Mouse (Mus musculus): ENCODE measurements at regions not wholly inside any gene's neighbourhood (a gene's known extent, or its start where the extent isn't known, plus 50 kb on each side); places are given as distances from the start of the nearest gene placed in this dataset.

DNA sequence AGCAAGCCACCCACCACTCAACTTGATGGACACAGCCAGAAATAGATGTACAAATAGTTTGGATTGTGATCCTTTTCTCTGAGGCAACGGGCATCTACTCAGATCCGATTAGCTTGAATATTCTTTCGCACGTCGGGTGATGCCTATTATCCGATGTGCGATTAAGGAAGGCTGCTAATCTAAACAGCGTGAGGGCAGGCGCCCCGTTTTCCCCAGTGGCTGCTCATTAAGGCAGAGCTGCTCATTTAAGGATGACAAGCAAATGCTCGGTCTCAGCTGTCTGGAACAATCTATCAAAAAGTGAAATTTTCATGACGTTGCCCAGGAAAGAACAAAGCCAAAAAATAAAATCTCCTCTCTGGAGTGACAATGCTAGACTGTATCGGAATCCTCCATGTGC lies 348.1 kb upstream of the Tbx3 start:
- H3K4me2 ChIP-seq (ENCODE audit: low read length): no peak overlapping the region
- no peak overlapping the region for H3K27ac ChIP-seq (ENCODE audit: low read depth, low read length)
- DNase-seq (ENCODE audit: low spot score): peak; percentile 51
- H3K9me3 ChIP-seq (replicated peaks; ENCODE audit: control insufficient read depth, low read length): no peaks in the 10 kb centered on the region
- H3K27me3 ChIP-seq (replicated peaks; ENCODE audit: control insufficient read depth, insufficient read depth, low read length): no peaks in the 10 kb centered on the region
- H3K4me1 ChIP-seq (ENCODE audit: control insufficient read depth, insufficient read depth, low read length): no peaks in the 10 kb centered on the region
- H3K9ac ChIP-seq (ENCODE audit: low read length): no peak overlapping the region
- no peak for ATAC-seq
- H3K36me3 ChIP-seq (ENCODE audit: control insufficient read depth, insufficient read depth, low read length): no peaks in the 10 kb centered on the region
- WGBS: 21% methylated on average over 13 of the region's 13 CpGs
- no peak overlapping the region for H3K4me3 ChIP-seq (ENCODE audit: low read depth, low read length)

DNA sequence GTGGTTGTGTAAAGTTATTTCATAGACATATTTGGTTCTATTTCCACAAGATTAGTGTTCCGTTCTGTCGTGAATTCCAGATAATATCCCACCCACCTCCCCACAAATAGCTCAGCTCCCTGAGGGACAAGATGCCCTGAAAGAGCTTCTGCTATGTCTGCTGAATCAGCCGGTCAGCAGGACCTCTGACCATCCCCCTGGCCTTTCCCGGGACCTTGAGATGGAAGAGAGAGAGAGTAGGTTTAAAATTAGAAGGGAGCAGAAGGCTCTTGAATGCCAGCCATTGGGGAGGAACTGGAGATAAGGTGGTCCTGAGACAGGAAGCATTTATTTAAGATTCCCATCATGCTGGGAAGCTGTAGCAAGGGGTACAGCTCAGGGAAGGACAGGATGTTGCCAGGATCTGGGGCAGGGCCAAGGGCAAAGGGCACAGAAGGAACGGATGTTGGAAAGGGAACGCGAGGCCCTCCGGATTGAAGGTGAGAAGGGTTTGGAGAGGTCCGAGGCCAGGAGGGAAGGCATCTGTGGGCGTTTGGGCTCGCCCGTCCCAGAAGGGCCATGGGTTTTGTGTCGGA lies 344.7 kb upstream of the Tbx3 start:
- no peaks in the 10 kb centered on the region for H3K4me1 ChIP-seq (ENCODE audit: control insufficient read depth, insufficient read depth, low read length)
- no peak overlapping the region for H3K4me3 ChIP-seq (ENCODE audit: low read depth, low read length)
- DNase-seq (ENCODE audit: low spot score) (no peak), ATAC-seq (no peak)
- H3K36me3 ChIP-seq (ENCODE audit: control insufficient read depth, insufficient read depth, low read length): no peaks in the 10 kb centered on the region
- H3K9me3 ChIP-seq (replicated peaks; ENCODE audit: control insufficient read depth, low read length): no peaks in the 10 kb centered on the region
- no peaks in the 10 kb centered on the region for H3K27me3 ChIP-seq (replicated peaks; ENCODE audit: control insufficient read depth, insufficient read depth, low read length)
- WGBS: 83% methylated on average over 13 of the region's 13 CpGs
- no peak overlapping the region for H3K4me2 ChIP-seq (ENCODE audit: low read length)
- no peak overlapping the region for H3K9ac ChIP-seq (ENCODE audit: low read length)
- no peak overlapping the region for H3K27ac ChIP-seq (ENCODE audit: low read depth, low read length)

DNA sequence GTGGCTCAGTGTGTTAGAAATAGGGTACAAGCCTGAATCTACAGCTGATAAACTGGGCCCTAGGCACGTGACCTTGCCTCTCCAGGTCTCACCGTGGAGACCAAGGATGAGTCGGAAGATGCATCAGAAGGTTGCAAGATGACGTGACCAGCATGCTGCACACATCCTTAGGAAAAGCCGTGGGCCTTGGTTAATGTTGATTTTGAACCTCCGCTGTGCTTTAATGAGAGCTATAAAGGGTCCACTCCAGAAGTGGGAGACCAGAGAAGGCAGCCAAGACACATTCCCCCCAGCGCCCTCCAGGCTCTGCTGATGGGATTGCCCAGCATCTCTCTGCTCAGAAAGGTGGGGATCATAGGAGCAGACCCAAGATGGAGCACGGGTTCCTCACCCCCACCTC lies 343.6 kb upstream of the Tbx3 start:
- ATAC-seq (no peak), DNase-seq (ENCODE audit: low spot score) (no peak)
- Histone ChIP-seq H3K27ac (ENCODE audit: low read depth, low read length) (no peak overlapping the region), H3K27me3 (replicated peaks; ENCODE audit: control insufficient read depth, insufficient read depth, low read length) (no peaks in the 10 kb centered on the region), H3K4me1 (ENCODE audit: control insufficient read depth, insufficient read depth, low read length) (no peaks in the 10 kb centered on the region), H3K36me3 (ENCODE audit: control insufficient read depth, insufficient read depth, low read length) (no peaks in the 10 kb centered on the region), H3K9me3 (replicated peaks; ENCODE audit: control insufficient read depth, low read length) (no peaks in the 10 kb centered on the region), H3K4me2 (ENCODE audit: low read length) (no peak overlapping the region), H3K4me3 (ENCODE audit: low read depth, low read length) (no peak overlapping the region), H3K9ac (ENCODE audit: low read length) (no peak overlapping the region)
- 91% methylated on average over 8 of the region's 8 CpGs for WGBS

DNA sequence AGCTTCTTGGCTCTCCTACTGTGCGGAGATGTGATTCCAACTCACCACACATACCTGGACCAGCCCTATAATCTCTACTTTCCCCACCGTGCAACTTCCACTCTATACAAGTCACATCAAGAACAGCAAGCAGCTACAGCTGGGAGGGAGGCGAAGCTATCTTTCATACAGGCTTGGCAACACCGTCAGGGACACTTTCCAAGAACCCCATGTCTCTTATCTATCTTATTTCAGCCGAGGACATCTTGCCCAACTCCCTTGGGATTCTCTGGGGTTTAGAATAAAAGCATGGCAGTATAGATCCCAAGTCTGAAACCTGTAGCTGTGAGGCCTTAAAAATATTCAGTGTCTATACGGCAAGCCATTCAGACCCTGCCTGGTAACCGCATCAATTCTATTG lies 341.5 kb upstream of the Tbx3 start:
- H3K36me3 ChIP-seq (ENCODE audit: control insufficient read depth, insufficient read depth, low read length): no peaks in the 10 kb centered on the region
- ATAC-seq: no peak
- no peaks in the 10 kb centered on the region for H3K4me1 ChIP-seq (ENCODE audit: control insufficient read depth, insufficient read depth, low read length)
- DNase-seq (ENCODE audit: low spot score): no peak
- no peaks in the 10 kb centered on the region for H3K9me3 ChIP-seq (replicated peaks; ENCODE audit: control insufficient read depth, low read length)
- H3K4me2 ChIP-seq (ENCODE audit: low read length): no peak overlapping the region
- H3K27me3 ChIP-seq (replicated peaks; ENCODE audit: control insufficient read depth, insufficient read depth, low read length): no peaks in the 10 kb centered on the region
- H3K9ac ChIP-seq (ENCODE audit: low read length): no peak overlapping the region
- 92% methylated on average over 7 of the region's 7 CpGs for WGBS
- H3K27ac ChIP-seq (ENCODE audit: low read depth, low read length): no peak overlapping the region
- no peak overlapping the region for H3K4me3 ChIP-seq (ENCODE audit: low read depth, low read length)

DNA sequence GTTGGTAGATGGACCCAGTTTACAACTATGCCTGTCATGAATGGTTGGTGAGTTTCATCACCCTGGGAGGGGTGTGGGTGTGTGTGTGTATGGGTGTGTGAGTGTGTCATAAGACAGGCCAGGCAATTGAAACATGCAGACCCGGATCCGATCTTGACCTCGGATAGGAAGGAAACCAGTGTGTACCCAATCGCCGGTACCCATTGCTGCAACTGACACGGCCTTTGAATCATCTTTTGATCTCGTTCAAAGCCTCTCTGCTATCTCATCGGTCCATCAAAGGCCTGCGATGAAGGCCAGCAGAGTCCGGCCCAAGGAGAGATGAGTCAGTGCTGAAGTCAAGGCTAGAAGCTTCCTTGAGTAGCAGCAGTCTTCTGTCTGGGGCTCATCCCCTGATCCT lies 341.1 kb upstream of the Tbx3 start:
- WGBS: 92% methylated on average over 10 of the region's 10 CpGs
- no peak overlapping the region for H3K4me3 ChIP-seq (ENCODE audit: low read depth, low read length)
- H3K4me1 ChIP-seq (ENCODE audit: control insufficient read depth, insufficient read depth, low read length): no peaks in the 10 kb centered on the region
- no peak overlapping the region for H3K4me2 ChIP-seq (ENCODE audit: low read length)
- H3K27me3 ChIP-seq (replicated peaks; ENCODE audit: control insufficient read depth, insufficient read depth, low read length): no peaks in the 10 kb centered on the region
- ATAC-seq (no peak), DNase-seq (ENCODE audit: low spot score) (no peak)
- H3K36me3 ChIP-seq (ENCODE audit: control insufficient read depth, insufficient read depth, low read length): no peaks in the 10 kb centered on the region
- no peak overlapping the region for H3K9ac ChIP-seq (ENCODE audit: low read length)
- no peak overlapping the region for H3K27ac ChIP-seq (ENCODE audit: low read depth, low read length)
- no peaks in the 10 kb centered on the region for H3K9me3 ChIP-seq (replicated peaks; ENCODE audit: control insufficient read depth, low read length)

DNA sequence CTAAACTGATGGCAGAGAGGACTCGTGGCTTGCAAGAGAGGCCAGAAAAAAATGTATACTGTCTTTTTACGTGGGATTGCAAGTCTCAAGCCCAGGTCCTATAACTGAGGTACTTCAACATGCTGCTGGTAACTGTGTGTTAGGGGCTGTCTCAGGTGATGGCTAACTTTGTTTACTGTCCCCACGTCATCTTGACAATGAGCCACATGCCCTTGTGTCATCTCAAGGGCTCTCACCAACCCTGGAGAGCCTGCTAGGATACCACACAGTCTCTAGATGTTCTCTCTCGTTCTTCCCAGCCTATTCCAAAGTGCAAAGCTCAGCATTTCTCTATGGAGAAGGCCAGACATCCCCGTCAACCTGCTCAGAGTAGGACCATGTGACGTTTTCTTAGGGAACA lies 340.6 kb upstream of the Tbx3 start:
- no peak for ATAC-seq
- H3K4me1 ChIP-seq (ENCODE audit: control insufficient read depth, insufficient read depth, low read length): no peaks in the 10 kb centered on the region
- H3K4me3 ChIP-seq (ENCODE audit: low read depth, low read length): no peak overlapping the region
- no peak for DNase-seq (ENCODE audit: low spot score)
- 80% methylated on average over 6 of the region's 6 CpGs for WGBS
- no peaks in the 10 kb centered on the region for H3K27me3 ChIP-seq (replicated peaks; ENCODE audit: control insufficient read depth, insufficient read depth, low read length)
- no peak overlapping the region for H3K9ac ChIP-seq (ENCODE audit: low read length)
- no peaks in the 10 kb centered on the region for H3K9me3 ChIP-seq (replicated peaks; ENCODE audit: control insufficient read depth, low read length)
- H3K4me2 ChIP-seq (ENCODE audit: low read length): no peak overlapping the region
- H3K36me3 ChIP-seq (ENCODE audit: control insufficient read depth, insufficient read depth, low read length): no peaks in the 10 kb centered on the region
- no peak overlapping the region for H3K27ac ChIP-seq (ENCODE audit: low read depth, low read length)

DNA sequence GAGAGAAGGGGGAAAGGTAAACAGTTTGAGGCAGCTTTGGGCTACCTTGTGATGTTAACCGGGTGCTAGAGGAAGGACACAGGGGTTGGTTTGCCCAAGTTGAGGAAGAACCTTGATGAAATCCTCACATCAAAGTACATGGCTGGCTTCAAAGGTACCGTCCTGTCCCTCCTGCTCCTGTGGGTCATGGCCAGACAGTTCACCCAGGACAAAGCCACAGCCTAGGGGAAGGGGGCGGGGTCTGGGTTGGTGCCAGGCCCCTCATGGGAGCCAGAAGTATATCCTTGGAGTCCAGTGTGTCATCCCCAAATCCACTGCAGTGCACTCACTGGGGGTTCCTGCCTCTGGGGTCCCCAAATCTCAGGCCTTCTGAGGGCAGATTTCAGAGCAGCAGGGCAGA lies 339.0 kb upstream of the Tbx3 start:
- WGBS: 64% methylated on average over 3 of the region's 3 CpGs
- DNase-seq (ENCODE audit: low spot score): no peak
- Histone ChIP-seq H3K4me1 (ENCODE audit: control insufficient read depth, insufficient read depth, low read length) (no peaks in the 10 kb centered on the region), H3K36me3 (ENCODE audit: control insufficient read depth, insufficient read depth, low read length) (no peaks in the 10 kb centered on the region), H3K4me3 (ENCODE audit: low read depth, low read length) (no peak overlapping the region), H3K27ac (ENCODE audit: low read depth, low read length) (no peak overlapping the region), H3K27me3 (replicated peaks; ENCODE audit: control insufficient read depth, insufficient read depth, low read length) (no peaks in the 10 kb centered on the region), H3K9ac (ENCODE audit: low read length) (no peak overlapping the region), H3K4me2 (ENCODE audit: low read length) (no peak overlapping the region), H3K9me3 (replicated peaks; ENCODE audit: control insufficient read depth, low read length) (no peaks in the 10 kb centered on the region)
- no peak for ATAC-seq

DNA sequence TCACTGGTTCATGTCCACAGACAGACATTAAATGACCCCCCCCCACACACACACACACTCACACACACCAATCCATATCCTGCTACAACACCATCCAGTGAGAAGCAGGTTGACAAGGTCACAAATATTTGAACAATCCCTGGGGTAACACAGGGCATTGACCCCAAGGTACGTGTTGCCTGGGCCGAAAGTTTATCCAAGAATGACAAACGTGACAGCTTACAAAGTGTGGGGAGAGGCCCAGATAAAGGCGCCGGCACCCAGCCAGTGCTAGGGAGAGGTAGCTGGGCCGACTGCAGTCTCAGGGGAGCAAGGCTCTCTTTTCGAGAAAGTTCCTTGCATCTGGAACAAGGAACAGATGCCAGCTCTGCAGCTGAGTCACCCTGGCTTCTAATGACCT lies 337.8 kb upstream of the Tbx3 start:
- Histone ChIP-seq H3K27me3 (replicated peaks; ENCODE audit: control insufficient read depth, insufficient read depth, low read length) (no peaks in the 10 kb centered on the region), H3K9ac (ENCODE audit: low read length) (no peak overlapping the region), H3K4me2 (ENCODE audit: low read length) (no peak overlapping the region), H3K4me3 (ENCODE audit: low read depth, low read length) (no peak overlapping the region), H3K9me3 (replicated peaks; ENCODE audit: control insufficient read depth, low read length) (no peaks in the 10 kb centered on the region), H3K36me3 (ENCODE audit: control insufficient read depth, insufficient read depth, low read length) (no peaks in the 10 kb centered on the region), H3K4me1 (ENCODE audit: control insufficient read depth, insufficient read depth, low read length) (no peaks in the 10 kb centered on the region), H3K27ac (ENCODE audit: low read depth, low read length) (no peak overlapping the region)
- DNase-seq (ENCODE audit: low spot score): no peak
- no peak for ATAC-seq
- WGBS: 73% methylated on average over 7 of the region's 7 CpGs

DNA sequence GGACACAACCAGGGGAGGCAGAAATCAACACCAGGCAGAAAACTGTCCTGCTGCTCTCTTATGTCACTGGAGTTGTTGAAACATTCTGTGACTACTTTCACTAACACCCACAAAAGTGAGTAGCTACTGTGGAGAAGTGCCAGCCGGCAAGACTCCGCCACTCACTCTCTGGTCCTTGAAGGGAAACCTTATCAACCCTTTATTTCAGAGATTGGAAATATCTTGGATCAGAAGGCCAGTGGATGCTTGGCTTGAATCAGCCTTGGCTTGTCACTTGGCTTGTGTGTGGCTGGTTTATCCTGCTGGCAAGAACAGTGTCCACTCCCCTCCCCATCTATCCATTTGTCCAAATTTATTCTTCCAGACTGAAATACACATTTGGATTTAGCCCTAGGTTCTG lies 335.3 kb upstream of the Tbx3 start:
- no peak overlapping the region for H3K4me3 ChIP-seq (ENCODE audit: low read depth, low read length)
- no peaks in the 10 kb centered on the region for H3K27me3 ChIP-seq (replicated peaks; ENCODE audit: control insufficient read depth, insufficient read depth, low read length)
- no peak for DNase-seq (ENCODE audit: low spot score)
- no peak overlapping the region for H3K4me2 ChIP-seq (ENCODE audit: low read length)
- H3K9me3 ChIP-seq (replicated peaks; ENCODE audit: control insufficient read depth, low read length): no peaks in the 10 kb centered on the region
- ATAC-seq: no peak
- H3K27ac ChIP-seq (ENCODE audit: low read depth, low read length): no peak overlapping the region
- H3K36me3 ChIP-seq (ENCODE audit: control insufficient read depth, insufficient read depth, low read length): no peaks in the 10 kb centered on the region
- WGBS: 94% methylated on average over 2 of the region's 2 CpGs
- no peak overlapping the region for H3K9ac ChIP-seq (ENCODE audit: low read length)
- H3K4me1 ChIP-seq (ENCODE audit: control insufficient read depth, insufficient read depth, low read length): no peaks in the 10 kb centered on the region
